Mouse (Mus musculus) thymus, adult 2 months (tissue): Measurements from ENCODE around the gene Acbd4.

Experiments
- CTCF ChIP-seq: fragments of 200-500 bp; IDR thresholded peaks from 2 replicates; pipeline ENCODE4 v1.5.1; 2012; ENCODE audit warnings: mild to moderate bottlenecking, control low read depth, low read length, moderate library complexity, borderline replicate concordance; ENCODE audit not compliant: control insufficient read depth, poor library complexity, insufficient read depth; ENCODE audit errors: extremely low read depth
- POLR2A ChIP-seq: fragments of 200-500 bp; IDR thresholded peaks from 2 replicates; pipeline ENCODE4 v1.6.1; 2012; ENCODE audit warnings: mild to moderate bottlenecking, low read length, control low read depth, moderate library complexity; ENCODE audit not compliant: control insufficient read depth, poor library complexity, insufficient read depth; ENCODE audit errors: extremely low read depth

GRCm38 (mm10) chr11:103160738-103161137 is 59.3 kb downstream of the Acbd4 start:
- no peak for TF ChIP-seq CTCF
- no peak for TF ChIP-seq POLR2A
